Mouse (Mus musculus): ENCODE measurements around the gene Ptges. TPM values are rescaled to one million over a fixed set of nuclear protein-coding genes. Genes with fewer than 3 reads are reported as not detected.

The Ptges gene
- 1 to 10 TPM; 2.2 to 2.5 TPM for total RNA-seq (2023)

DNA sequence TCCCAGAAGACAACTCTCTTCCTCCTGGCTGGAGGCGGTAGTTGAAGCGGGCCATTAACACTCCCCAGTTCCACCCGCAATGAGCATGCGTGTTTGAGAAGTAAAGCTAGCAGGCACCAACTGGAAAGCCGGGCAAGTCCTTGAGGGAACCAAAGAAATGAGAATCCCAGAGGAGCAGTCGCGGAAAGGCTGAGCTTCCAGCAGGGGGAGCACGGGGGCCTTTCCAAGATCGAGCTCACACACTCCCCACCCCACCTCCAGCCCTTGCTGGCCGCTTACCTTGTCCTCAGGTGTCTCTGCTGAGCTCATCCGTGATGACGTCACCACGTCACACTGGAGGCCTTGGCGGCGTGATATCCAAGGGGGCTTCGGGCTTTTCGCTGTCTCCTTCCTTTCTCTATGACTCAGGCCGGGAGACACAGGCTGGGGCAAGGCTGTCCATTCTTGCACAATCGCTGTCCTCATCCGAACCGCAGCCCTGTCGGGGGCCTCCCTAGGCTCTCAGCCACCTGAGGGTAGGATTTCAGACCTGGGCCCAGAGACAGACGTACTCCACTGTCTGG, at the start of gene Ptges:
Ptges (minus strand) TSS at position 381 of the 563 bp plus-strand sequence.

DNA sequence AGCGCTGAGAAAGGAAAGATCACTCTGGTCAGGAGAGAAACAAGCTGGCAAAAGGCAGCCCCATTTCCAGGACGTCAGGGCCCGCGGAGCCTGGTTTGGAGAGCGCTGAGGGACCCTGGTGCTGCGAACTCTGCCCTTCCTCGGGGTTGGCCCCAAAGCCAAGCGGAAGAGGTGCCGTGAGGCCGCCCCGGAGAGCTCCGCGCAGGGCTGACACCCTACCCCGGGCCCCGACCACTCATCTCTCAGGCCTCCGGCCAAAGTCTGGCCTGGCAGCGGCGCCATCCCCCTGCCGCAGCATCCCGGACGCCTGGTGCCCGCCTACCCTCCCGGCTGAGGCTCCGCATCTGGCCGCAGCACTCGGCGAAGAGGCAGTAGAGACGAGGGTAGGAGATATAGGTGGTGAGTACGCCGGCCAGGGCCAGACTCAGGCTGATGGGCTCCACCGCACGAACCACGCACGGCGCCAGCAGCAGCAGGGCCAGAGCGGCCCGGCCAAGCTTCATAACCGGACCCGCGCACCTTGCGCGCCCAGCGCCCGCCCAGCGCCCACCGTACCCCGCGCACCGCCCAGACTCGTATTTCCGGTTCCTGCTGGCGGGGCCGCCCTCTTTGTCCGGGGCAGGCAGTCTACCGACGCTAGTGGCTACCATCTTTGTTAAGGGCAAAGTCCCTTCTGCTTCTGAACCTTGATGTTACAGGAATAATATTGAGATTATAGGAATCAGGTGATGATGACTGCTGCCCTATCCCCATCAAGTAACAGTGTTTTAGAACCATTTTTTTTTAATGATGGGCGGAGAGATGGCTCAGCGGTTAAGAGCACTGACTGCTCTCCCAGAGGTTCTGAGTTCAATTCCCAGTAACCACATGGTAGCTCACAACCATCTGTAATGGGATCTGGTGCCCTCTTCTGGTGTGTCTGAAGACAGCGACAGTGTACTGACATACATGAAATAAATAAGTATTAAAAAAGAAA, 38.0 kb upstream of the Ptges start, which contains the start of gene Tor1a:
Tor1a (minus strand) TSS at position 582 of the 976 bp plus-strand sequence.

DNA sequence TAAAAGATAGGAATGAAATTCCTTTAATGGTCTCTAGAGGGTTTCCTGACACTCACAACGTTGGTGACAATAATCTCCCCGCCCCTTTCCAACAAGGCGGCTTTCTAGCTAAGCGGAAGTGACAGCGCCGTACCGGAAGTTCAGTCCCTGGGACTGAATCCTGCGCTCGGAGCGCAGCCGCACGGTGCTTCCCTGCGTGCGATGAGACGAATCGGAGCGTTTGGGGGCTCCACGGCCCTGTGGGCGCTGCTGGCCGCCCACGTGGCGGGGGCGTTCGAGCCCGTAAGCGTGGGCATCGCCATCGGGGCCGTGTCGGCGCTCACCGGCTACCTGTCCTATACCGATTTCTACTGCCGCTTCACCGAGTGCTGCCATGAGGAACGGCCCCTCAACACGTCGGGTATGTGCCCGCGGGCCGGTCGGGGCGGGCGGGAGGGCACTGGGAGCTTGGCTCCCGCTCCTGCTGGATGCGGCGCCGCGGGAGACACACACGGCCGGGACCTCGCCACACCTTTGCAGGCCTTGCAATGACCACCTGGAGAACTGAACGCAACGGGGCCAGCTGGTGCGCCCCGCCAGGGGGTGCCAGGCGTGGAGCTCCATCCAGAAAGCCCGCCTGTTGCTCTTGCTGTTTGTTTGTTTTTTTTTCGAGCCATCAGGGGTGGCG, 23.3 kb upstream of the Ptges start, which contains the start of gene Tor1b:
Tor1b (plus strand) TSS at position 136 of the 667 bp plus-strand sequence.

Other genes starting within 250 kb of the Ptges start
- not detected for gene 1700001O22Rik, start 126.2 kb downstream of the Ptges start, total RNA-seq (2023)
- 10 to 100 TPM; 24.1 to 25.5 TPM for gene Ntmt1, start 122.0 kb downstream of the Ptges start, total RNA-seq (2023)
- 10 to 100 TPM; 23.5 to 30.3 TPM for gene Asb6, start 99.5 kb downstream of the Ptges start, total RNA-seq (2023)
- under 1 TPM in 1 of 2 experiments, not detected in 1; 0.46 TPM for gene Prrx2, start 94.9 kb downstream of the Ptges start, total RNA-seq (2023)
- 10 to 100 TPM; 58.7 to 63.7 TPM for gene Tor1b, start 23.1 kb upstream of the Ptges start, total RNA-seq (2023)
- 10 to 100 TPM; 90.6 to 90.8 TPM for gene Tor1a, start 38.1 kb upstream of the Ptges start, total RNA-seq (2023)
- gene BC005624, start 52.3 kb upstream of the Ptges start, total RNA-seq (2023): 10 to 100 TPM; 70.5 to 80.3 TPM
- 1 to 10 TPM; 7.7 to 10.0 TPM for gene Usp20, start 52.4 kb upstream of the Ptges start, total RNA-seq (2023)
- 100 to 1,000 TPM; 168 to 194 TPM for gene Fnbp1, start 212.1 kb upstream of the Ptges start, total RNA-seq (2023)
- gene Gpr107, start 222.5 kb upstream of the Ptges start, total RNA-seq (2023): 10 to 100 TPM; 68.7 to 74.0 TPM

Data from monocyte, adult 59 days (primary cell).